Mouse (Mus musculus): ENCODE measurements around the gene Ak9. TPM values are rescaled to one million over a fixed set of nuclear protein-coding genes. Genes with fewer than 3 reads are reported as not detected.

Gene Ak9
- total RNA-seq (2015; ENCODE audit: low replicate concordance) = not detected in 2 replicates
- total RNA-seq (2017; ENCODE audit: low replicate concordance) = 0.13 TPM in 1 of 2 replicates, not detected in the other

GRCm38 (mm10) chr10:41303639-41304444, at the start of gene Ak9:
Gene Ak9, plus strand, starts transcription at chr10:41303980.
- peak; percentile 93 for ATAC-seq (replicated peaks; ENCODE audit: low FRiP score, poor library complexity, severe bottlenecking)

GRCm38 (mm10) chr10:41260243-41261006, 43.4 kb upstream of the Ak9 start:
- ATAC-seq (replicated peaks; ENCODE audit: low FRiP score, poor library complexity, severe bottlenecking) = no peak

GRCm38 (mm10) chr10:41261218-41261617, 42.6 kb upstream of the Ak9 start:
- peak; percentile 33; the same call in 1 of the 2 replicates for ATAC-seq (replicated peaks; ENCODE audit: low FRiP score, poor library complexity, severe bottlenecking)

GRCm38 (mm10) chr10:41261889-41262288, 41.9 kb upstream of the Ak9 start:
- peak; percentile 80 for ATAC-seq (replicated peaks; ENCODE audit: low FRiP score, poor library complexity, severe bottlenecking)

GRCm38 (mm10) chr10:41271860-41272259, 31.9 kb upstream of the Ak9 start:
- peak; percentile 63 for ATAC-seq (replicated peaks; ENCODE audit: low FRiP score, poor library complexity, severe bottlenecking)

GRCm38 (mm10) chr10:41274871-41275270, 28.9 kb upstream of the Ak9 start:
- ATAC-seq (replicated peaks; ENCODE audit: low FRiP score, poor library complexity, severe bottlenecking) = no peak

GRCm38 (mm10) chr10:41278808-41279207, 25.0 kb upstream of the Ak9 start:
- no peak for ATAC-seq (replicated peaks; ENCODE audit: low FRiP score, poor library complexity, severe bottlenecking)

GRCm38 (mm10) chr10:41280177-41280576, 23.6 kb upstream of the Ak9 start:
- no peak for ATAC-seq (replicated peaks; ENCODE audit: low FRiP score, poor library complexity, severe bottlenecking)

GRCm38 (mm10) chr10:41280796-41281195, 23.0 kb upstream of the Ak9 start:
- ATAC-seq (replicated peaks; ENCODE audit: low FRiP score, poor library complexity, severe bottlenecking) = no peak

GRCm38 (mm10) chr10:41282086-41282485, 21.7 kb upstream of the Ak9 start:
- ATAC-seq (replicated peaks; ENCODE audit: low FRiP score, poor library complexity, severe bottlenecking) = no peak

GRCm38 (mm10) chr10:41287618-41288017, 16.2 kb upstream of the Ak9 start:
- no peak for ATAC-seq (replicated peaks; ENCODE audit: low FRiP score, poor library complexity, severe bottlenecking)

GRCm38 (mm10) chr10:41288074-41288473, 15.7 kb upstream of the Ak9 start:
- ATAC-seq (replicated peaks; ENCODE audit: low FRiP score, poor library complexity, severe bottlenecking) = no peak

- peak; percentile 85 for ATAC-seq (replicated peaks; ENCODE audit: low FRiP score, poor library complexity, severe bottlenecking)
These were observed 14.9 kb upstream of the Ak9 start for GRCm38 (mm10) chr10:41288771-41289415.

- no peak for ATAC-seq (replicated peaks; ENCODE audit: low FRiP score, poor library complexity, severe bottlenecking)
These were observed 12.8 kb upstream of the Ak9 start for GRCm38 (mm10) chr10:41291021-41291420.

- ATAC-seq (replicated peaks; ENCODE audit: low FRiP score, poor library complexity, severe bottlenecking) = no peak
These were observed 10.8 kb upstream of the Ak9 start for GRCm38 (mm10) chr10:41293019-41293418.

GRCm38 (mm10) chr10:41294734-41295133, 9.0 kb upstream of the Ak9 start:
- ATAC-seq (replicated peaks; ENCODE audit: low FRiP score, poor library complexity, severe bottlenecking) = no peak

GRCm38 (mm10) chr10:41295145-41295544, 8.6 kb upstream of the Ak9 start:
- no peak for ATAC-seq (replicated peaks; ENCODE audit: low FRiP score, poor library complexity, severe bottlenecking)

- ATAC-seq (replicated peaks; ENCODE audit: low FRiP score, poor library complexity, severe bottlenecking) = no peak
These were observed 3.6 kb upstream of the Ak9 start for GRCm38 (mm10) chr10:41300161-41300560.

- ATAC-seq (replicated peaks; ENCODE audit: low FRiP score, poor library complexity, severe bottlenecking) = peak; percentile 93
These were observed 920 bp upstream of the Ak9 start, which contains the start of gene Fig4 for GRCm38 (mm10) chr10:41302689-41303431. Gene Fig4, minus strand, starts transcription at chr10:41303260.
